Mouse (Mus musculus): Measurements from ENCODE around the gene Matk. TPM values are rescaled to one million over a fixed set of nuclear protein-coding genes. Genes with fewer than 3 reads are reported as not detected.

Matk gene
- polyA plus RNA-seq, 1 experiment from 2014 or later: 37.6 TPM

DNA sequence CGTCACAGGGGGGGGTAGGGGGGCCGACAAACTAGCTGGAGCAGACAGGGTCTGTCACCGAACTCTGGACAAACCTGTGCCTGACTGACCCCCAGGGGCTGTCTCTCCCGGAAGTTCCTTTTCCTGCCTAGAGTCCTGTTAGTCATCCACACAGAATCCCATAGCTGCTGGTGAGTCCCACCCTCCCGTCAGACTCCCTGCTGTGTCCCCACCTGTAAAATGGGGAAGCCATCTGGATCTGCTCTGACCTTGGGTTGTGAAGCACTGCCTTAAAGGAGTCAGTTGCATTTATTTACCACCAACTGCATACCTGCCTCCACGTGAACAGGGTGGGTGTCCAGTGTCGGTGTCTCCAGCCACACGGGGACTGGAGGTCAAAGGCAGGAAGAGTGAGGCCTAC lies 41.7 kb downstream of the Matk start:
- Histone ChIP-seq H3K9me3 (ENCODE audit: control insufficient read depth, low read length) (no peaks in the 10 kb centered on the region), H3K27ac (ENCODE audit: low read depth, low read length) (no peak overlapping the region), H3K4me3 (ENCODE audit: low read depth, low read length) (peak overlapping the region; percentile 74), H3K9ac (replicated peaks; ENCODE audit: low read depth, low read length) (peak overlapping the region; percentile 82), H3K27me3 (ENCODE audit: control insufficient read depth, insufficient read depth, low read length) (no peaks in the 10 kb centered on the region; the same call in 1 of the 2 replicates), H3K36me3 (ENCODE audit: control insufficient read depth, insufficient read depth, low read length) (no peaks in the 10 kb centered on the region; the same call in 1 of the 2 replicates), H3K4me1 (ENCODE audit: control insufficient read depth, insufficient read depth, low read length) (peaks cover 22% of the 10 kb centered on the region), H3K4me2 (ENCODE audit: low read depth, low read length) (peak overlapping the region; percentile 92)
- ATAC-seq (ENCODE audit: low read depth): no peak
- 35% methylated on average over 8 of the region's 8 CpGs for WGBS

DNA sequence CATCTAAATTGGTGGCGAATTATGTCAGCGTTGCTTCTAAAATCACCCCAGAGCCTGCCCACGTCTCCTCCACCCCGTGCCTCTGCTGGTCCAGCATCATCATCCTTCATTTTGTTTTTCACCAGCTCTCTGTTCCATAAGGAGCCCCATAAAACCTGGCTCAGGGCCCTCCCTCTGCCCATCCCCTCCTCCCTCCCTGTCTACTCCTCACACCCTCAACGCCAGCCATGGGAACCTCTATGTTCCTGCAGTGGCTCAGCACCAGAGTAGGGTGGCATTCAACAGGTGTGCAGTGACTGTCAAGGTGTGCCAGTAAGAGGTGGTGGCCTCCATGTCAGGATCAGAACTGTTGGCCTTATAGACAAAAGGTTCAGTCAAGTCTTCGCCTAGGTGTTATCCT lies 42.5 kb downstream of the Matk start:
- H3K4me3 ChIP-seq (ENCODE audit: low read depth, low read length): no peak overlapping the region
- WGBS: 92% methylated on average over 6 of the region's 6 CpGs

DNA sequence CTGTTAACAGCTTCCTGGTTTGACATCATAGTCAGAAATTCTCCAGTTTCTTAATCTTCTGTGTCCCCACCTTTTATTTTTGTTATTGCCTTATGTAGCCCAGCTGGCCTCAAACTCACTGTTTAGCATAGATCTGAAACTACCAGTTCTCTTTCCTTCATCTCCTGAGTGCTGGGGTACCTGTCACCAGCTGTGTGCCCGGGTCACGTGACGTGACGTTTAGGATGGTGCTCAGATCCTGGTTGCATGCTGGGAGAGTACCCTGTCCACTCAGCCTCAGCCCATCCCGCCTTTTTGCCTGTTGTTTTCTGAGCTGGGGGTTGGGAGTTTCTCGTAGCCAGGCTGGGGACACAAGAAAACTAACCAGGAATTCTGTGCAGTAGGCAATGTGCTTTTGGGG lies 44.5 kb downstream of the Matk start:
- Histone ChIP-seq H3K4me2 (ENCODE audit: low read depth, low read length) (no peak overlapping the region), H3K36me3 (ENCODE audit: control insufficient read depth, insufficient read depth, low read length) (no peaks in the 10 kb centered on the region; the same call in 1 of the 2 replicates), H3K9ac (replicated peaks; ENCODE audit: low read depth, low read length) (no peak overlapping the region), H3K4me3 (ENCODE audit: low read depth, low read length) (no peak overlapping the region), H3K9me3 (ENCODE audit: control insufficient read depth, low read length) (no peaks in the 10 kb centered on the region), H3K27me3 (ENCODE audit: control insufficient read depth, insufficient read depth, low read length) (no peaks in the 10 kb centered on the region), H3K27ac (ENCODE audit: low read depth, low read length) (peak overlapping the region; percentile 25; the same call in 1 of the 2 replicates), H3K4me1 (ENCODE audit: control insufficient read depth, insufficient read depth, low read length) (peaks cover 19% of the 10 kb centered on the region)
- ATAC-seq (ENCODE audit: low read depth): no peak
- 76% methylated on average over 6 of the region's 6 CpGs for WGBS

More for the DNA sequence above, 42.5 kb downstream of the Matk start:
- ATAC-seq (ENCODE audit: low read depth): no peak
- Histone ChIP-seq H3K9me3 (ENCODE audit: control insufficient read depth, low read length) (no peaks in the 10 kb centered on the region), H3K36me3 (ENCODE audit: control insufficient read depth, insufficient read depth, low read length) (no peaks in the 10 kb centered on the region; the same call in 1 of the 2 replicates), H3K27me3 (ENCODE audit: control insufficient read depth, insufficient read depth, low read length) (no peaks in the 10 kb centered on the region), H3K4me1 (ENCODE audit: control insufficient read depth, insufficient read depth, low read length) (peaks cover 23% of the 10 kb centered on the region), H3K27ac (ENCODE audit: low read depth, low read length) (no peak overlapping the region), H3K4me2 (ENCODE audit: low read depth, low read length) (no peak overlapping the region), H3K9ac (replicated peaks; ENCODE audit: low read depth, low read length) (no peak overlapping the region)

DNA sequence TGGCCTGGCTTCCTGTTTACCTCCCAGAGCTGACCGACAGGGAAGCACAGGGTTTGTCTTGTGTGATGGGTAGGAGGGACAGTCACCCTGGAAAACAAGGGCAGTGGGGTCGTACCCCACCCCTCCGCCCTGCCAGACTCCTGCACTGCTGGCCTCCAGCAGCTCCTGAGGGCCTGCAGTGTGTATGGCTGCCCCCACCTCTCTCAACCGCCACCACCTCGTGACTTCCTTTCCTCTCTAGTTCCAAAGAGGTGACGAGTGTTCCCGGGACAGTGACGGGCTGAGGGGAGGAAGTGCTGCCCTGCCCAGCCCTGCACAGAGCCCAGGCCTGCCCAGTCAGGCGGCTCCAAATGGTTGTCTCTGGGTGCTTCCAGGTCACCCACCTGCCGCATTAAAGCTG lies 45.1 kb downstream of the Matk start:
- Histone ChIP-seq H3K27ac (ENCODE audit: low read depth, low read length) (peak overlapping the region; percentile 25; the same call in 1 of the 2 replicates), H3K4me2 (ENCODE audit: low read depth, low read length) (no peak overlapping the region), H3K4me3 (ENCODE audit: low read depth, low read length) (no peak overlapping the region), H3K27me3 (ENCODE audit: control insufficient read depth, insufficient read depth, low read length) (no peaks in the 10 kb centered on the region), H3K4me1 (ENCODE audit: control insufficient read depth, insufficient read depth, low read length) (peaks cover 19% of the 10 kb centered on the region), H3K9ac (replicated peaks; ENCODE audit: low read depth, low read length) (no peak overlapping the region), H3K9me3 (ENCODE audit: control insufficient read depth, low read length) (no peaks in the 10 kb centered on the region), H3K36me3 (ENCODE audit: control insufficient read depth, insufficient read depth, low read length) (no peaks in the 10 kb centered on the region; the same call in 1 of the 2 replicates)
- WGBS: 81% methylated on average over 10 of the region's 10 CpGs
- ATAC-seq (ENCODE audit: low read depth): no peak

DNA sequence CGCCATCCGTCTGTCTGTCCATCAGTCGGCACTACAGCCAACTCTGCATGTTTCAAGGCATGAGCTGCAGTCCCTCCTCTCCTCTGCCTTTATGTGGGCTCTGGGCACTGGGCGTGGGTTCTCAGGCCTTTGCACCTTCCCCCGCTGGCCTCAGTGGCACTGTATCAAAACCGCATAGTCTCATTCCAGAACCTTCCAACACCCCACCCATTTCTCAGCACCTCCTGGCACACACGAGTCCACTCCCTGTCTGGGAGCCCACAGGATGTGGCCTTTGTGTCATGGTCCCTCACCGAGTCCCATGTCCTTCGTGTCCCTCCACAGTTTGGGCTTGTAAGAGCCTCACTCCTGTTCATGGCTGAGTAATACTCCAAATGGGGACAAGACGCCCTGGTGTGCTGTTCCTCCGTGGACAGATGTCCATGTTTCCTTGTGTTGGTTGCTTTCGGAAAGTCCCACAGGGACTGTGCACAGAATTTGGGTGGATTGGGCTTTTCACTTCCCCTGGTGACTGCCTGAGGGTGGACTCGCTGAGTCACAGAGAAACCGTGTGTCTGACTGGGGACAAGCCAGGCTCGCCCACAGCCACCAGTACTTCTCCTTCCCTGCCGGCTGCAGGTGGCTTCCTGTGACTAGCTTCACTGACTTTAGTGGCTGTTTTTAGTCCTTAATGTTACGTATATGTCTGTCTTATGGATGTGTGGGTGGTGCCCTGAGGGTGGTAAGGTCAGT lies 45.8 kb downstream of the Matk start:
- H3K9ac ChIP-seq (replicated peaks; ENCODE audit: low read depth, low read length): no peak overlapping the region
- ATAC-seq (ENCODE audit: low read depth): no peak
- no peaks in the 10 kb centered on the region; the same call in 1 of the 2 replicates for H3K36me3 ChIP-seq (ENCODE audit: control insufficient read depth, insufficient read depth, low read length)
- no peak overlapping the region for H3K4me3 ChIP-seq (ENCODE audit: low read depth, low read length)
- H3K27me3 ChIP-seq (ENCODE audit: control insufficient read depth, insufficient read depth, low read length): no peaks in the 10 kb centered on the region
- H3K9me3 ChIP-seq (ENCODE audit: control insufficient read depth, low read length): no peaks in the 10 kb centered on the region
- WGBS: 93% methylated on average over 17 of the region's 17 CpGs
- H3K4me2 ChIP-seq (ENCODE audit: low read depth, low read length): no peak overlapping the region
- H3K4me1 ChIP-seq (ENCODE audit: control insufficient read depth, insufficient read depth, low read length): peaks cover 19% of the 10 kb centered on the region
- no peak overlapping the region for H3K27ac ChIP-seq (ENCODE audit: low read depth, low read length)

DNA sequence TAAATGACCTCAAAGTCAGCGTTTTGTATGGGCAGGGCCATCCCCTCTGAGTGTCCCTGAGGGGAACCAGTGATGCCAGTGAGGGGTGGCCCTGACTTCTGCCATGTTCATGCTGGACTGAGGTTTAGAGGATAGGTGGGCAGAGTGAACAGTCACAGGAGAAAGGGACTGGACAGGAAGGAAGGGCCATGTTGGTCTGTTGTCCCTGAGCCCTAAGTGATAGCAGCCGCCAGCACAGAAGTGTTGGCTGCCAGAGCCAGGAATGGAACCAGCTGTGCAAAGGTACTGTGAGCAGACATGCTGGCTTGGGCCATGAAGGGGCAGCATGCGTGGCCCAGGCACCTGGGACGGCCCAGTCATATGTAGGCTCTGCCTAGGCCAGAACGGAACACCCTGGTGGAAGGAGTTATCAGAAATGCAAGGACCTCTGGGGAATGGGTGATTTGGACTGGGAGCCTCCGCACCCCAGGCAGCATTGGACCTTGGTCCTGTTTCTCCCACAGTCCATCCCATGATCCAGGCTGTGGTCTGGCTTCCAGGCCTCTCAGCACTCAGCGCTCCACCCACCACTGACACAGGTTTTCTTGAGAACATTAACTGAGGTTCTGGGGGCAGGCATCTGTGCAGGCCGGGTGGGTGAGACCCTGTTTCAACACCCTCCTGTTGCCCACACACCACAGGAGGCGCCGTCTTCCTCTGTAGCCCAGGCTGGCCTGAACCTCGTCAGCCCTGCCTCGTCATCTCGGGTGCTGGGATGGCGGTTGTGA lies 47.0 kb downstream of the Matk start:
- Histone ChIP-seq H3K9me3 (ENCODE audit: control insufficient read depth, low read length) (no peaks in the 10 kb centered on the region), H3K4me2 (ENCODE audit: low read depth, low read length) (no peak overlapping the region), H3K4me1 (ENCODE audit: control insufficient read depth, insufficient read depth, low read length) (peaks cover 8% of the 10 kb centered on the region), H3K4me3 (ENCODE audit: low read depth, low read length) (no peak overlapping the region), H3K36me3 (ENCODE audit: control insufficient read depth, insufficient read depth, low read length) (no peaks in the 10 kb centered on the region; the same call in 1 of the 2 replicates), H3K9ac (replicated peaks; ENCODE audit: low read depth, low read length) (no peak overlapping the region), H3K27ac (ENCODE audit: low read depth, low read length) (no peak overlapping the region), H3K27me3 (ENCODE audit: control insufficient read depth, insufficient read depth, low read length) (no peaks in the 10 kb centered on the region)
- WGBS: 92% methylated on average over 14 of the region's 14 CpGs
- ATAC-seq (ENCODE audit: low read depth): no peak

DNA sequence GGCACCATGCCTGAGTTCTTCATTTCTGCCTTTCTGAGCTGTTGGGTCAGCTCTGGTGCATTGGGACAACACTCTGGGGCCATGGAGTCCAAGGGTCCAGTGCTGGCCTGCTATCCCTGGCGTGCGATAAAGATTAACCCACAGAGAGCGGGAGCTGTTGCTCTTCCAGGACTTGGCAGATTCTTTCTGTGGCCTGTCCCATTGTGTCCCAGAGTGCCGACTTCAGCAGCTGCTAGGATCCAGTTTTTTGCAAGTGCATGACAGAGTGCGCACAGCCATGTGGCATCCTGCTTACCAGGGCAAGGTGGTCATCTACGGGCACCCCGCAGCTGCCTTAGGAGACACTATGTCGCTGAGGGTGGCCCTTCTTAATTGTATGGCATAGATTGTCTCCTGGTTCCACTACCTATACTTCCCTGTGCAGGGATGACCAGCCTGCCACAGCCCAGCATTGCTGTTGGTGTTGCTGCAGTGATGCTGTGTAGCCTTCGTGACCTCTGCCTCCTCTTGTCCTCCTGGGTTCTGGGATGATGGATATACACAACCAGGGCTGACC lies 47.7 kb downstream of the Matk start:
- Histone ChIP-seq H3K9ac (replicated peaks; ENCODE audit: low read depth, low read length) (no peak overlapping the region), H3K4me2 (ENCODE audit: low read depth, low read length) (no peak overlapping the region), H3K4me1 (ENCODE audit: control insufficient read depth, insufficient read depth, low read length) (0 out of 2 replicates have a peak, but pooled peaks cover 3% of the 10 kb centered on the region), H3K36me3 (ENCODE audit: control insufficient read depth, insufficient read depth, low read length) (no peaks in the 10 kb centered on the region; the same call in 1 of the 2 replicates), H3K27me3 (ENCODE audit: control insufficient read depth, insufficient read depth, low read length) (no peaks in the 10 kb centered on the region), H3K4me3 (ENCODE audit: low read depth, low read length) (no peak overlapping the region), H3K27ac (ENCODE audit: low read depth, low read length) (no peak overlapping the region), H3K9me3 (ENCODE audit: control insufficient read depth, low read length) (no peaks in the 10 kb centered on the region)
- ATAC-seq (ENCODE audit: low read depth): no peak
- WGBS: 89% methylated on average over 9 of the region's 9 CpGs

DNA sequence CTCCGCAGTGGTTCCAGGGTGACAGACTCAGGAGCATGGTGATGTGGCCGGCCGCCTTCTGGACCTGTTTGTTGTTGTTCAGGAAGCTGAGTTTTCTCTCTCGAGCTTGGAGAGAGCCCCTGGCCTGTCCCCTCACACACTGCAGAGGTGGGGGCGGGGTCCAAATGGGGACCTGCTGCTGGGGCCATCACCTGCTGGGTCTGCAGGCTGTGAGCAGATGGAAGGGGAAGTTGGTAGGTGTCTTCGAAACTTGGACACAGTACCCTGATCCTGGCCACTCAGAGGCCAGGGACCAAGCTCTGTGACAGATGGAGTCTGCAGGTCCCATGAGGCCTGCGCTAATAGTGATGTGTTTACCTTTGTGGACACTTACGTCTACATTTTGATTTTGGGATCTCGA lies 48.6 kb downstream of the Matk start:
- Histone ChIP-seq H3K9ac (replicated peaks; ENCODE audit: low read depth, low read length) (no peak overlapping the region), H3K27ac (ENCODE audit: low read depth, low read length) (no peak overlapping the region), H3K4me3 (ENCODE audit: low read depth, low read length) (no peak overlapping the region), H3K27me3 (ENCODE audit: control insufficient read depth, insufficient read depth, low read length) (no peaks in the 10 kb centered on the region), H3K9me3 (ENCODE audit: control insufficient read depth, low read length) (no peaks in the 10 kb centered on the region), H3K36me3 (ENCODE audit: control insufficient read depth, insufficient read depth, low read length) (peaks cover 2% of the 10 kb centered on the region), H3K4me2 (ENCODE audit: low read depth, low read length) (no peak overlapping the region), H3K4me1 (ENCODE audit: control insufficient read depth, insufficient read depth, low read length) (0 out of 2 replicates have a peak, but pooled peaks cover 3% of the 10 kb centered on the region)
- no peak for ATAC-seq (ENCODE audit: low read depth)
- 82% methylated on average over 9 of the region's 9 CpGs for WGBS

DNA sequence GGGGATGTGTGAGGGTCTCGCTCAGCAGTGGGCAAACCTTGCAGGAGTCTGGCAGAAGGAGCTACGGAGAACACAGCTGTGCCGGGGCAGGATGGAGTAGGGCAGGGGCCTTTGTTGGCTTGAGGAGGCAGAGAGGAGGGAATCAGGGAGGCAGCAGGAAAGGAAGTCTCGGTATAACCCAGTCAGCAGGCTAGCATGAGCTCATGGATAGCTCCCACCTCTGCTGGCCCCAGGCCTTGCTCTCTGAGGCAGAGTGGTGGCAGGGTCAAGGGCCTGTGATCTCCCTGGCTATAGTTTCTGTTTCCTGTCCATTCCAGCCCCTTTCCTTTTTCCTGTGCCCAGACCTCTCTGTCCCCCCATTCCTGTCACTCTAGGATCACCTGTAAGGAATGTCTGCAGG lies 49.6 kb downstream of the Matk start:
- no peak overlapping the region for H3K4me2 ChIP-seq (ENCODE audit: low read depth, low read length)
- 0 out of 2 replicates have a peak, but pooled peaks cover 3% of the 10 kb centered on the region for H3K4me1 ChIP-seq (ENCODE audit: control insufficient read depth, insufficient read depth, low read length)
- H3K4me3 ChIP-seq (ENCODE audit: low read depth, low read length): no peak overlapping the region
- 63% methylated on average over 4 of the region's 4 CpGs for WGBS
- H3K9ac ChIP-seq (replicated peaks; ENCODE audit: low read depth, low read length): no peak overlapping the region
- no peaks in the 10 kb centered on the region for H3K27me3 ChIP-seq (ENCODE audit: control insufficient read depth, insufficient read depth, low read length)
- ATAC-seq (ENCODE audit: low read depth): no peak
- no peak overlapping the region for H3K27ac ChIP-seq (ENCODE audit: low read depth, low read length)
- peaks cover 12% of the 10 kb centered on the region for H3K36me3 ChIP-seq (ENCODE audit: control insufficient read depth, insufficient read depth, low read length)
- H3K9me3 ChIP-seq (ENCODE audit: control insufficient read depth, low read length): no peaks in the 10 kb centered on the region

Data from neural tube, embryonic 14.5 days (tissue).